Mouse (Mus musculus) C2C12 (cell line): ENCODE results near the gene Lpp.

Experiments used
- CEBPB ChIP-seq: IDR thresholded peaks from one replicate; pipeline ENCODE4 v1.6.1; 2011; ENCODE audit warnings: low read depth, mild to moderate bottlenecking, control low read depth, moderate library complexity
- CTCF ChIP-seq: IDR thresholded peaks from one replicate; pipeline ENCODE4 v1.5.1; 2011; ENCODE audit not compliant: control insufficient read depth, insufficient read depth, insufficient read length
- MAX ChIP-seq: IDR thresholded peaks from one replicate; pipeline ENCODE4 v1.6.1; 2011; ENCODE audit warnings: mild to moderate bottlenecking, control low read depth
- MYOG ChIP-seq: IDR thresholded peaks from one replicate; pipeline ENCODE4 v1.6.1; 2011; ENCODE audit not compliant: control insufficient read depth, insufficient read length; ENCODE audit errors: extremely low read depth
- USF1 ChIP-seq: IDR thresholded peaks from one replicate; pipeline ENCODE4 v1.6.1; 2011; ENCODE audit warnings: low read depth, mild to moderate bottlenecking, control low read depth, moderate library complexity

DNA sequence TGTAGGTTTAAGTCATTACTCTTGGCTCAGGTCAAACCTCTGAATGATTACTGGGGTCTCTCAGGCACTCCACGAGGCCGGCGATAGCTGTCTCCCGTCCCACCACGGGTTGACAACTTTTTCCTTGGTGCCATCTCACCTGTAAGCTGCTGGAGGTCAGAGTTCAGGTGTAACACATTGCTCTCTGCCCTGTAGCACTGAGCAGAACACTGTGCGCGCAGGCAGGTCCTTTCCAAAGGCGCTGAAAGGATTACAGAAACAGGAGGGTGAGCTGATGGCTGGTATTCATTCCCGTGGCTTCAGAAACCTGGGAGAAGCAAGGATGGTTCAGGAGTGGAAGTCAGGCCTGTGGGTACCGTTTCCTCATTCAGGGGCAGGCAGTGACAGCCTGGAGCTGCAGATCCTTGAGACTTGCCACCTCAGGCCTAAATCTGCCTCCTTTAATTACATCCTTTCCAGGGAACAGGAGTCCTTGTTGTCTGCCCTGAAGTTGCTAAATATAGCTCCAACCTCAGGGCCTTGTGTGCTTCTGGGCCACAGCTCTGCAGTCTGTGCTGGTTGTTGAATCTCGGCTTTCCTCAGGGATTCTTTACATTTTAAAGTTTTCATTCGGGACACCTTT is 31.2 kb downstream of the Lpp start:
- no peak for TF ChIP-seq CTCF
- no peak for TF ChIP-seq MAX
- TF ChIP-seq MYOG: no peak
- TF ChIP-seq CEBPB: no peak
- no peak for TF ChIP-seq USF1
